Mouse (Mus musculus): ENCODE measurements around the gene E030025P04Rik. TPM values are rescaled to one million over a fixed set of nuclear protein-coding genes. Genes with fewer than 3 reads are reported as not detected.

E030025P04Rik gene
- polyA plus RNA-seq, 2 experiments from 2014 or later, result not detected

- no peak for ATAC-seq
Measured at GRCm38 (mm10) chr11:109100266-109100665, 43.9 kb downstream of the E030025P04Rik start.

- ATAC-seq, result no peak
Measured at GRCm38 (mm10) chr11:109091821-109092220, 52.3 kb downstream of the E030025P04Rik start.

Other genes with a start within 250 kb of the E030025P04Rik start
- gene Axin2, start 224.0 kb downstream of the E030025P04Rik start, polyA plus RNA-seq (2017; shearing (Covaris generic)), result 10 to 100 TPM in 1 of 2 experiments, 1 to 10 TPM in 1; 4.4 to 10.5 TPM
- 1 to 10 TPM; 4.2 to 6.9 TPM for gene Rgs9, start 153.8 kb upstream of the E030025P04Rik start, polyA plus RNA-seq (2017; shearing (Covaris generic))
- 10 to 100 TPM; 55.1 to 57.8 TPM for gene Gna13, start 218.5 kb upstream of the E030025P04Rik start, polyA plus RNA-seq (2017; shearing (Covaris generic))

Measured in CD4-positive, CD25-positive, alpha-beta regulatory T cell, adult 4 months (primary cell).